Mouse (Mus musculus) MEL (cell line): ENCODE measurements around the gene Dtx4. TPM values are rescaled to one million over a fixed set of nuclear protein-coding genes. Genes with fewer than 3 reads are reported as not detected.
A peak's percentile ranks its signal among the peaks of the same experiment; 100 is the strongest.

ENCODE experiments used
- DNase-seq: peaks from one replicate; pipeline ENCODE4 v3.0.0; 2011; ENCODE audit warnings: low read depth, low spot score
- H3K27ac ChIP-seq: 2 replicates; pipeline ENCODE4 v1.5.1; 2012; ENCODE audit warnings: low read depth, mild to moderate bottlenecking, control low read depth, low read length, moderate library complexity; ENCODE audit not compliant: control insufficient read depth
- H3K27me3 ChIP-seq, 2 experiments: fragments of 150-350 bp in 1 of 2; sonication (generic) in 1 of 2; 2 replicates each; pipeline ENCODE4 v1.6.1; 2012; ENCODE audit warnings: low read length in 2 of 2, mild to moderate bottlenecking in 2 of 2, improper control_type of control experiment in 1 of 2, moderate library complexity in 1 of 2; ENCODE audit not compliant: insufficient read depth in 2 of 2, control insufficient read depth in 1 of 2
- H3K36me3 ChIP-seq, 2 experiments: 2 replicates each; pipeline ENCODE4 v1.6.1; 2012 to 2014; ENCODE audit warnings: low read length in 2 of 2, improper control_type of control experiment in 1 of 2, inconsistent platforms in 1 of 2, mild to moderate bottlenecking in 1 of 2; ENCODE audit not compliant: insufficient read depth in 2 of 2, control insufficient read depth in 1 of 2
- H3K4me1 ChIP-seq, 2 experiments: fragments of 150-350 bp in 1 of 2; sonication (generic) in 1 of 2; 2 replicates each; pipeline ENCODE4 v1.6.1; 2012; ENCODE audit warnings: low read length in 2 of 2, improper control_type of control experiment in 1 of 2, mild to moderate bottlenecking in 1 of 2; ENCODE audit not compliant: insufficient read depth in 2 of 2, control insufficient read depth in 1 of 2
- H3K4me3 ChIP-seq, 2 experiments: fragments of 150-350 bp in 1 of 2; sonication (generic) in 1 of 2; 2 replicates each; pipeline ENCODE4 v1.5.1; 2012; ENCODE audit warnings: low read depth in 2 of 2, low read length in 2 of 2, mild to moderate bottlenecking in 2 of 2, moderate library complexity in 2 of 2, control low read depth in 1 of 2, improper control_type of control experiment in 1 of 2; ENCODE audit not compliant: control insufficient read depth in 1 of 2, insufficient read depth in 1 of 2
- H3K79me2 ChIP-seq: 2 replicates; pipeline ENCODE4 v1.6.1; 2012; ENCODE audit warnings: mild to moderate bottlenecking, low read length, moderate library complexity; ENCODE audit not compliant: control insufficient read depth, poor library complexity, insufficient read depth
- H3K9ac ChIP-seq: 2 replicates; pipeline ENCODE4 v1.6.1; 2012; ENCODE audit warnings: low read depth, mild to moderate bottlenecking, control low read depth, low read length, moderate library complexity; ENCODE audit not compliant: control insufficient read depth, poor library complexity, severe bottlenecking
- H3K9me3 ChIP-seq: fragments of 150-350 bp; sonication (generic); replicated peaks from 2 replicates; pipeline ENCODE4 v1.6.1; 2012; ENCODE audit warnings: mild to moderate bottlenecking, low read length, improper control_type of control experiment, moderate library complexity; ENCODE audit not compliant: insufficient read depth
- CTCF ChIP-seq, 3 experiments: IDR thresholded peaks in 2 of 3; conservative IDR thresholded peaks in 1 of 3; 2 replicates each; pipeline ENCODE4 v1.5.1; 2011 to 2012; ENCODE audit warnings: low read length in 3 of 3, low read depth in 2 of 3, mild to moderate bottlenecking in 2 of 3, improper control_type of control experiment in 1 of 3, inconsistent platforms in 1 of 3, mixed read lengths in 1 of 3, moderate library complexity in 1 of 3; ENCODE audit not compliant: control insufficient read depth in 1 of 3, insufficient read depth in 1 of 3, poor library complexity in 1 of 3, severe bottlenecking in 1 of 3
- ETS1 ChIP-seq: IDR thresholded peaks from 2 replicates; pipeline ENCODE4 v1.6.1; 2012; ENCODE audit warnings: low read depth, mild to moderate bottlenecking, inconsistent platforms, low read length, improper control_type of control experiment, moderate library complexity
- GATA1 ChIP-seq: IDR thresholded peaks from 2 replicates; pipeline ENCODE4 v1.6.1; 2011; ENCODE audit warnings: low read depth, low read length, improper control_type of control experiment
- HCFC1 ChIP-seq: IDR thresholded peaks from 2 replicates; pipeline ENCODE4 v1.6.1; 2012; ENCODE audit warnings: low read depth, mild to moderate bottlenecking, inconsistent platforms, low read length, improper control_type of control experiment, moderate library complexity
- KAT2A ChIP-seq: conservative IDR thresholded peaks from 2 replicates; pipeline ENCODE4 v1.6.1; 2012; ENCODE audit warnings: low read depth, low read length, improper control_type of control experiment, inconsistent platforms
- MAFK ChIP-seq: IDR thresholded peaks from 2 replicates; pipeline ENCODE4 v1.6.1; 2011; ENCODE audit warnings: low read depth, mild to moderate bottlenecking, low read length, improper control_type of control experiment, borderline replicate concordance
- MAX ChIP-seq: IDR thresholded peaks from 2 replicates; pipeline ENCODE4 v1.6.1; 2011; ENCODE audit warnings: low read length, improper control_type of control experiment
- MAZ ChIP-seq: IDR thresholded peaks from 2 replicates; pipeline ENCODE4 v1.6.1; 2012; ENCODE audit warnings: low read depth, mild to moderate bottlenecking, inconsistent platforms, low read length, improper control_type of control experiment
- MEF2A ChIP-seq: IDR thresholded peaks from 2 replicates; pipeline ENCODE4 v1.6.1; 2014; ENCODE audit warnings: low read depth, mild to moderate bottlenecking, inconsistent platforms, low read length, improper control_type of control experiment; ENCODE audit not compliant: poor library complexity, insufficient replicate concordance, severe bottlenecking; ENCODE audit errors: extremely low read depth
- MXI1 ChIP-seq: IDR thresholded peaks from 2 replicates; pipeline ENCODE4 v1.6.1; 2011; ENCODE audit warnings: mild to moderate bottlenecking, low read depth, low read length, improper control_type of control experiment
- MYC ChIP-seq: IDR thresholded peaks from 2 replicates; pipeline ENCODE4 v1.6.1; 2011; ENCODE audit warnings: low read depth, mild to moderate bottlenecking, low read length, improper control_type of control experiment, moderate library complexity
- NELFE ChIP-seq: IDR thresholded peaks from 2 replicates; pipeline ENCODE4 v1.6.1; 2011; ENCODE audit warnings: low read depth, low read length, improper control_type of control experiment
- NRF1 ChIP-seq: IDR thresholded peaks from 2 replicates; pipeline ENCODE4 v1.6.1; 2014; ENCODE audit warnings: low read depth, mild to moderate bottlenecking, inconsistent platforms, low read length, improper control_type of control experiment, moderate library complexity; ENCODE audit not compliant: poor library complexity, insufficient read depth, severe bottlenecking
- POLR2AphosphoS2 ChIP-seq: IDR thresholded peaks from 2 replicates; pipeline ENCODE4 v1.6.1; 2011; ENCODE audit warnings: low read length, improper control_type of control experiment
- RAD21 ChIP-seq: IDR thresholded peaks from 2 replicates; pipeline ENCODE4 v1.6.1; 2011; ENCODE audit warnings: mild to moderate bottlenecking, low read depth, low read length, improper control_type of control experiment
- RCOR1 ChIP-seq: IDR thresholded peaks from 2 replicates; pipeline ENCODE4 v1.6.1; 2012; ENCODE audit warnings: low read depth, mild to moderate bottlenecking, inconsistent platforms, low read length, improper control_type of control experiment
- SIN3A ChIP-seq: IDR thresholded peaks from 2 replicates; pipeline ENCODE4 v1.6.1; 2012; ENCODE audit warnings: low read length, improper control_type of control experiment, inconsistent platforms
- SMC3 ChIP-seq: IDR thresholded peaks from 2 replicates; pipeline ENCODE4 v1.6.1; 2011; ENCODE audit warnings: low read depth, low read length, improper control_type of control experiment
- TAL1 ChIP-seq: IDR thresholded peaks from 2 replicates; pipeline ENCODE4 v1.6.1; 2012; ENCODE audit warnings: mild to moderate bottlenecking, inconsistent platforms, low read length, moderate library complexity, mixed read lengths
- TBP ChIP-seq: IDR thresholded peaks from 2 replicates; pipeline ENCODE4 v1.8.0; 2011; ENCODE audit warnings: low read depth, low read length, improper control_type of control experiment
- UBTF ChIP-seq: IDR thresholded peaks from 2 replicates; pipeline ENCODE4 v1.6.1; 2012; ENCODE audit warnings: low read depth, mild to moderate bottlenecking, inconsistent platforms, low read length, improper control_type of control experiment, moderate library complexity, borderline replicate concordance; ENCODE audit not compliant: insufficient read depth
- USF1 ChIP-seq: IDR thresholded peaks from 2 replicates; pipeline ENCODE4 v1.6.1; 2014; ENCODE audit warnings: low read depth, mild to moderate bottlenecking, inconsistent platforms, low read length, improper control_type of control experiment, moderate library complexity
- ZC3H11A ChIP-seq: IDR thresholded peaks from 2 replicates; pipeline ENCODE4 v1.6.1; 2012; ENCODE audit warnings: low read depth, mild to moderate bottlenecking, inconsistent platforms, low read length, improper control_type of control experiment
- ZKSCAN1 ChIP-seq: IDR thresholded peaks from 2 replicates; pipeline ENCODE4 v1.6.1; 2012; ENCODE audit warnings: low read depth, mild to moderate bottlenecking, inconsistent platforms, low read length, improper control_type of control experiment, moderate library complexity
- polyA plus RNA-seq, 2 experiments: library from polyadenylated mRNA; stranded (reverse) in 1 of 2; unstranded in 1 of 2; fragments of >175 nt in 1 of 2; fragments of >200 nt in 1 of 2; gene quantifications; 2 replicates each; pipeline versions ENCODE4 v1.2.1 to v1.2.4; 2012; ENCODE audit warnings: low replicate concordance in 2 of 2, low read depth in 1 of 2; ENCODE audit not compliant: insufficient read length in 2 of 2, insufficient read depth in 1 of 2, missing spikeins in 1 of 2
- total RNA-seq: library from RNA; depleted of rRNA; stranded (reverse); fragments of 300-350 nt; gene quantifications from 2 replicates; pipeline ENCODE4 v1.2.3, GENCODE M21; 2012

Dtx4 gene
- total and polyA plus RNA-seq, 3 experiments = 2.2 to 8.8 TPM; not detected in 1

- Histone ChIP-seq H3K4me1 (peaks cover 3 to 4% of the 10 kb centered on the region in 2 experiments; a peak in 2 of 4 replicates), H3K4me3 (no peak overlapping the region), H3K27me3 (no peaks in the 10 kb centered on the region), H3K9ac (no peak overlapping the region), H3K79me2 (no peaks in the 10 kb centered on the region), H3K9me3 (no peaks in the 10 kb centered on the region), H3K27ac (no peak overlapping the region), H3K36me3 (peaks cover 0 to 9% of the 10 kb centered on the region in 2 experiments; a peak in 2 of 4 replicates)
- peak; percentile 78 for DNase-seq
- TF ChIP-seq MAX = no peak
- 0 out of 2 replicates have a peak, but pooled peaks have one; percentile 20 for TF ChIP-seq TBP
- TF ChIP-seq RAD21 = no peak; the same call in 1 of the 2 replicates
- peak; percentile 17; the same call in 1 of the 2 replicates for TF ChIP-seq SMC3
- TF ChIP-seq ZC3H11A = no peak; the same call in 1 of the 2 replicates
- no peak for TF ChIP-seq NELFE
- no peak for TF ChIP-seq GATA1
- no peak for TF ChIP-seq KAT2A
- no peak for TF ChIP-seq UBTF
- no peak for TF ChIP-seq HCFC1
- TF ChIP-seq RCOR1 = no peak
- TF ChIP-seq CTCF (IDR thresholded peaks at IDR 0.05 in 2 of 3, conservative IDR thresholded peaks at IDR 0.05 in 1 of 3; ENCODE audit: control insufficient read depth in 1 of 3, insufficient read depth in 1 of 3, low read depth in 2 of 3, low read length in 3 of 3, poor library complexity in 1 of 3, severe bottlenecking in 1 of 3) = peak; percentile 35 to 70 (median 67); a peak in 5 of 6 replicates
- no peak for TF ChIP-seq ETS1
- TF ChIP-seq MEF2A = no peak
- TF ChIP-seq MAFK = no peak
- no peak for TF ChIP-seq MXI1
- no peak for TF ChIP-seq USF1
- no peak for TF ChIP-seq ZKSCAN1
- TF ChIP-seq TAL1 = no peak
- TF ChIP-seq MYC = no peak
- no peak for TF ChIP-seq POLR2AphosphoS2
- TF ChIP-seq SIN3A = no peak
- no peak for TF ChIP-seq NRF1
- no peak for TF ChIP-seq MAZ
These were observed 33.8 kb downstream of the Dtx4 start for GRCm38 (mm10) chr19:12467436-12467835.
